Mouse (Mus musculus) megakaryocyte, embryonic 14.5 days (primary cell): Measurements from ENCODE around the gene Sfmbt2.

Experiments used
- FLI1 ChIP-seq: IDR thresholded peaks from 2 replicates; pipeline ENCODE4 v1.6.1; 2012; ENCODE audit warnings: low read length, inconsistent platforms, mixed read lengths
- GATA1 ChIP-seq: IDR thresholded peaks from 3 replicates; pipeline ENCODE4 v1.6.1; 2012; ENCODE audit warnings: mixed read lengths, low read length, inconsistent platforms, borderline replicate concordance

DNA sequence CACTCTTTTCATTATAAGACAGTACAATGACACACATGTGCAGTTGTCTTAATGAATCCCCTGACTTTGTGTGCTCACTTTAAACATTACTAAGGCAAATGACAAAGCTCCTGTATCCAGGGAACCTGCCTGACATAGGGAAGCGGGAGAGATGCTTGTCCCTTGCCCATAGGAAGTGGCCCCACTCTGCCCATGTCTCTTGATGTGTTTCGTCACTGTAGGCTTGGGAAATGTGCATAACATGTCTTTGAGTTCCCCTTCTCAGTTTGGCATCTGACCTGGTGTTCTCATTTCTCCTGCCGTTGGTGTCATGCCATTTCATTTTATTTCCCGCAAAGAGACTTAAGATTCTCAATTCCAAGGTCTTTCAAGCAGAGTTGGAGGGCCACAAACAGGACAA lies 202.0 kb downstream of the Sfmbt2 start:
- TF ChIP-seq GATA1 (no peak), FLI1 (no peak)
